Mouse (Mus musculus) CD8-positive naive resting alpha-beta T cell, adult 57 days (primary cell): ENCODE results near the gene Ecsit. TPM values are rescaled to one million over a fixed set of nuclear protein-coding genes. Genes with fewer than 3 reads are reported as not detected.

Experiments
- total RNA-seq: library from RNA; stranded (reverse); gene quantifications from one replicate; pipeline ENCODE4 v1.2.4, GENCODE M21; 2023

Gene Ecsit
- 26.7 TPM for total RNA-seq

GRCm38 (mm10) chr9:22085022-22085834, at the start of gene Ecsit:
Ecsit (minus strand) TSS chr9:22085438.

GRCm38 (mm10) chr9:22116740-22117426, 31.6 kb upstream of the Ecsit start, which contains the start of gene Elof1:
Elof1 (minus strand) TSS chr9:22117172.

GRCm38 (mm10) chr9:22098993-22099696, 13.9 kb upstream of the Ecsit start, which contains the start of gene Cnn1:
Cnn1 (plus strand) TSS chr9:22099216.

GRCm38 (mm10) chr9:22070791-22071573, 14.3 kb downstream of the Ecsit start, which contains the start of the genes Gm49318 and Zfp653:
Gm49318 (minus strand) TSS chr9:22071259.
Zfp653 (minus strand) TSS chr9:22071376.

GRCm38 (mm10) chr9:22051958-22052254, 33.3 kb downstream of the Ecsit start, which contains the start of gene Elavl3:
Elavl3 (minus strand) TSS chr9:22052023.

Other genes with a start within 250 kb of the Ecsit start
- gene Angptl8, start 249.9 kb downstream of the Ecsit start, total RNA-seq, result not detected
- gene Dock6, start 232.8 kb downstream of the Ecsit start, total RNA-seq, result 7.0 TPM
- 10.0 TPM for gene Rab3d, start 167.2 kb downstream of the Ecsit start, total RNA-seq
- gene Ccdc159, start 158.0 kb downstream of the Ecsit start, total RNA-seq, result not detected
- not detected for gene Tmem205, start 157.9 kb downstream of the Ecsit start, total RNA-seq
- 0.31 TPM for gene Plppr2, start 148.4 kb downstream of the Ecsit start, total RNA-seq
- 7.4 TPM for gene Swsap1, start 129.7 kb downstream of the Ecsit start, total RNA-seq
- not detected for gene Epor, start 121.9 kb downstream of the Ecsit start, total RNA-seq
- gene Rgl3, start 96.0 kb downstream of the Ecsit start, total RNA-seq, result not detected
- not detected for gene Ccdc151, start 82.8 kb downstream of the Ecsit start, total RNA-seq
- gene Prkcsh, start 82.6 kb downstream of the Ecsit start, total RNA-seq, result 93.5 TPM
- gene Elavl3, start 33.4 kb downstream of the Ecsit start, total RNA-seq, result 0.18 TPM
- gene Gm49318, start 14.2 kb downstream of the Ecsit start, total RNA-seq, result not detected
- gene Zfp653, start 14.1 kb downstream of the Ecsit start, total RNA-seq, result 28.6 TPM
- gene Cnn1, start 13.8 kb upstream of the Ecsit start, total RNA-seq, result not detected
- 25.6 TPM for gene Elof1, start 31.7 kb upstream of the Ecsit start, total RNA-seq
- gene Acp5, start 50.3 kb upstream of the Ecsit start, total RNA-seq, result 239 TPM
- 12.7 TPM for gene Pigyl, start 71.4 kb upstream of the Ecsit start, total RNA-seq
- not detected for gene Zfp872, start 102.7 kb upstream of the Ecsit start, total RNA-seq
- 39.3 TPM for gene Zfp809, start 140.3 kb upstream of the Ecsit start, total RNA-seq
- gene Zfp599, start 174.5 kb upstream of the Ecsit start, total RNA-seq, result 2.4 TPM
- gene Zfp810, start 222.2 kb upstream of the Ecsit start, total RNA-seq, result 12.9 TPM